Mouse (Mus musculus) mouse embryonic stem cell (cell line): ENCODE measurements around the gene Scml4.

Experiments
- in situ Hi-C, 2 experiments: fragments of 300-500 bp; cut with MboI; formaldehyde crosslinking; loops; 1 replicate in 1 of 2; 3 replicates in 1 of 2; pipeline ENCODE4 v1.14.3; 2019 to 2020; ENCODE audit warnings: low sequenced_read_pairs in 2 of 2, low pct_unique_long_range_greater_than_20kb in 1 of 2, mixed read lengths in 1 of 2; ENCODE audit not compliant: unreplicated experiment in 1 of 2

Gene Scml4

DNA sequence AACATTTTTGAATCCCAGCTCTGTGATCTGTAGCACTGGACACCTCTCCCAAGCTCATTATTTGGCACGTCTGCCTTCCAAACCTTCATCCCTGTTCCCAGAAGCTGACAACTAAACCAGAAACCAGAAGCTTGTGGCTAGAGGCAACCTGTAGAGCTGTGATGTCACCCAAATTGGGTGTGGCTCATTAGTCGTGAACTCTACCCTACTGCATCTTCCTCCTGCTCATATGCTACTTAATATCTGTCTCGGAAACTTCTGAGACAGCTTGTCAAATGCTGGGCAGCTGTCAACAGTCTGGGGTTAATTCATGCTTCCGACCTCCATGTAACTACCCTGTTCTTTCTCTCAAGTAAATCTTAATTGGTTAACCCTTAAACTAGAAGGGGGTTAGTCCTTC, 32.8 kb downstream of the Scml4 start:
- in situ Hi-C loops: no loop called here

DNA sequence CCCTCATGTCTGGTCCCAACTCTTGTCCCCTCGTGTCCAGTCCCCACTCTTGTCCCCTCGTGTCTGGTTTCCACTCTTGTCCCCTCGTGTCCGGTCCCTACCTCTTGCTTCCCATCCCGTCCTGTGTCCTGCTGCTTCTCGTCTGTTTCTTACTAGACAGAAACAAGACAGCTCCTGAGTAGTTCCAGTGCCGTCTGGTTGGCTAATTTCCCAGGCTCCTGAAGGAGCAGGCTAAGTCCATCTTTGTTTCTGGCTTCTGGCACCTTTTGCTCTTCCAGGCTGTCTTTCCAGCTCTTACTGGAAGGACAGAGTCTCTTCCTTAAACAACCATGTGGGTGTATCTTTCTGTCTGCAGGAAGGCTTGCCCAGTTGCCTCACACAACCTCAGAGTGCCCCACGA, 33.7 kb downstream of the Scml4 start:
- in situ Hi-C loops: no loop called here

DNA sequence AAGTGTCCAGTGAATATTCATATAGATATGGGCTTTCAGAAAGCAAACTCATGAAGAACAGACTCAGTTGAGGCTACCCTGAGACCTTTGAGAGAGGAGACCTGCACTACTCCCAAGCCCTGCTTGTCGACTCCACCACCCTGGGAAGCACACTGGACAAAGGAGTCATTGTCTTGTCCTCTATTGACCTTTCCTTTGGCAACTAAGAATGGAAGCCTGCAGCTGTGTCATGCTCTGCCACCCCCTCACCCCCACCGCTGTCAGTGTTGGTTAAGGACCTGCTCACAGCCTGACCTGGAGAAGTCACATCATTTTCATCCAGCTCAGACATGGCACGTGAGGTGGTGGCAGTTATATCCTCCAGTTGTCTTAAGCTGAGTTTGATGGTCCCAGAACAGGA, 34.1 kb downstream of the Scml4 start:
- in situ Hi-C loops: no loop called here

DNA sequence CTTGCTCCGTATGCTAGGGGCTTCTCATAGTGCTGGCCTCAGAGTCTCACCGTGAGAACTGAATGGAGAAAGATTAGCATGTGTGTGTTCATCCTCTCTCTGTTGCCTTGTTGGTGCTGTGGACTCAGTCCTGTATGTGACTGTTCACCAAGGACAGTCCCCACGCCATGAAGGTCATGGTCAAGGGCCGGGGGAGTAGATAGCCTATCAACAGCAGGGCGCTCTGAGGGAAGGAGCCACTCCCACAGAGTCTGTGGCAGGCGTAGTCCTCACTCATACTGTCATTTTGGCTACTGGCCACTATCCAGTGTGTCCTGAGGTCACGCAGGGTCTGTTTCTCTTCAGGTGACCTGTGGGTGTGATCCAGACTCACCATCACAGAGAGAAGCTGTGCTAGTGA, 34.5 kb downstream of the Scml4 start:
- in situ Hi-C loops: no loop called here

DNA sequence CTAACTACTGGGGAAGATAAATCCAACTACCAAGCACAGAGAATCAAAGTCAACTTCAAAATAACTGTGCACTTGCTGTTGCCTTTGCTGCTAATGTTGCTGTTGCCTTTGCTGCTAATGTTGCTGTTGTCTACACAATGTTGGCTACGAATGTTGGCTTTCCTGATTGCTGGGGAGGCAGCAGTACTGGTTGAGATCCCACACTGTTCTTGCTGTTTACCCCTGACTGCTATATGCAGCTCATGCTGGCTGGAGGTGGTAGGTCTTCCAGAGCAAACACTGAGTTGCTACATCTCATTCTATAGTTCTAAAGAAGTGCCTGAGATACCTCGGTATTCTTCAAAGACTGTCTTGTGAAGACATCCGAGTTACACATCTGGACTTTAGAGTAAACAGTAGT, 36.5 kb downstream of the Scml4 start:
- in situ Hi-C loops: no loop called here

DNA sequence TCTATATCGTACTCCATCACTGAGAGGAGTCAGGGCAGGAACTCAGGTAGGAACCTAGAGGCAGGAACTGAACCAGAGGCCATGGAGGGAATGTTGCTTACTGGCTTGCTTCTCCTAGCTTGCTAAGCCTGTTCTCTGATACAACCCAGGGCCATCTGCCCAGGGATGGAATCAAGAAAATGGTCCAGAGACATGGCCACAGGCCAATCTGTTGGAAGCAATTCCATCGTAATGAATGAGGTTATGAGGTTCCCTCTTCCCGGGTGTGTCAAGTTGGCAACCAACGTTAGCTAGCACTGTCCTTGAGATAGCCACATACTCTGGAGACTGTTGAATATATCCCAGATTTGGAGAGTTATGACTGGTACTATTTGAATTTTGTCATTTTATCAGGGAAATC, 37.0 kb downstream of the Scml4 start:
- in situ Hi-C loops: no loop called here

DNA sequence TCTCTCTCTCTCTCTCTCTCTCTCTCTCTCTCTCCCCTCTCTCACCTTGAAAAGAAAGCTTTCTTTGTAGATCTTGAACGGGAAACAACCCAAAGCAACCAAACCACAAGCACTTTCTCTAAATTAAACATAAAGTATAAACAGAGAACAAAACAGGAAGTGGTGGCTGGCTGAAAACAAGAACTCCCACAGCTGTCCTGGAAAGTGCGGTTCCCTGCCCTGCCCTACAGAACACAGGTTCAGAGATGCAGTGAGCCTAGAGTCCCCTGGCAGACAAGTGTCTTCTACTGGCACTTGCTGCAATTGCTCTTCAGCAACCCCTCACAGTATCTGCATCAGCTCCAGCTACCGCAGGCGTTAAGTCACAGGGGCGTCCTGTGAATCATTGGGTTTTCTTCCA, 37.5 kb downstream of the Scml4 start:
- in situ Hi-C loops: no loop called here

DNA sequence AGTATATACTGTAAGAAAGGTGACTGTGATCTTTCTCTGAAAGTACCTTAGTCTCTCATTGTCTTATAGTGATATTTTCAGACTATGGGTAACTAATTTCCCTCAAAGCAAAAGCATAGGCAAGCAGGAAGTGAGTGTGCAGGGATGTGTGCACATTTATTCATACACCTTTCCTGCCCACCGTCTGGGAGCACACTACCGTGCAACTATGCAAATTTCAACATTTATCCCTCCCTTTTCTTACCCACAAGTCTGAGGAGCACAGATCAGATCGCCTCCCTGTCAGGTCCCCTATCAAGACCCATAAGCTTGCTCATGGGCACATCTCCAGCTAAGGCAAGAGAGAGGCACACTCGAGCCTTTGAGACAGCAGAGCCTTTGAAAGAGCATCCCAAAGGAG, 41.2 kb downstream of the Scml4 start:
- in situ Hi-C loops: no loop called here

DNA sequence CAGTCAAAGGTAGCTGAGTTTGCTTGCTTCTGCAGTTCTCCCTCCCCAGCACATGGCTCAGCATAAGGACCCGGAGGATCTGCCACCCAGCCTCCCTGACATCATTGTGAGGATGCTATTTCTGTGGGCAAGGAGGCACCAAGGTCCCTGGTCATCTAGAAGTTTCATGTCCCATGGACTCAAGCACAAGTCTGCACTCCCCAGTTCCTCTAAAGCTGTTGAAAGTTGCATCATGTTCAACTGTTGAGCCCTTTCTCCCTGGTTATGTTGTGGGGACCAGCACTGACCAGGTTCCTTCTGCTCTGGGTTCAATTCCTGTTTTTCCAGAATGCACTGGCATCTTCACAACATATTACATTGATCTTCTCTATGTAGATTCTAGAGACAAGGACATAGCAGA, 42.9 kb downstream of the Scml4 start:
- in situ Hi-C loops: no loop called here

DNA sequence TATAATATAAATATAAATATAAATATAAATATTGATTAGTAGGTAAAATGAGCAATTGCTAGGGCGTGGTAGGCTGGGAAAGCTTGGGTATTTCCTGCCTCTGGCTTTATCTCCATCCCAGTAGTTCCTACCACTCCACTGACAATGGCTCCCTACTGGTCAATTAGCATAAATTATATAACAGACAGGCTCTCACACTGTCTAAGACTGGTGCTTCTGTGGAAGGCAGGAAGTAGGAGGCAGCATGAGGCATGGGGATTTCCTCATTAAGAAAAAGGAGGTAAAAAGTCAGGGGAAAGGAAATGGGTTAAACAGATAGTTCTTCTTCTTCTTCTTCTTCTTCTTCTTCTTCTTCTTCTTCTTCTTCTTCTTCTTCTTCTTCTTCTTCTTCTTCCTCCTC, 48.4 kb downstream of the Scml4 start:
- in situ Hi-C loops: no loop called here

DNA sequence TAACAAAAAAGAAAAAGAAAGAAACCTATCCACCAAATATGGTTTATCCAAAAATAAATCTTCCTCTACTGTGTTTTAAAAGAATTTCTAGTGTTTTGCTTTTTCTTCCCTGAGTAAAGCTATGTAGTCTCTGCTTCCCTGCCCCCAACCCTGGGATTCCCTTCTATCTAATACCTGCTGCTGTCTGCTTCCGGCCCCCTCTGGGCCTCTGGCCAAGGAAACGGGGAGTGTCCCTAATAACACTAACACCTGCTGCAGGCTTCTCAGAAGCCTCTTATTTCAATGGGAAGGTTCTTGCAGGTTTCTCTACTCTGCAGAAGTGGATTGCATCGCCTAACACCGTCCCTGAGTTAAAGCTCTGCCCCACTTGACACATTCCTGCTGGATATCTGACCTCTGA, 50.4 kb downstream of the Scml4 start:
- in situ Hi-C loops: no loop called here

DNA sequence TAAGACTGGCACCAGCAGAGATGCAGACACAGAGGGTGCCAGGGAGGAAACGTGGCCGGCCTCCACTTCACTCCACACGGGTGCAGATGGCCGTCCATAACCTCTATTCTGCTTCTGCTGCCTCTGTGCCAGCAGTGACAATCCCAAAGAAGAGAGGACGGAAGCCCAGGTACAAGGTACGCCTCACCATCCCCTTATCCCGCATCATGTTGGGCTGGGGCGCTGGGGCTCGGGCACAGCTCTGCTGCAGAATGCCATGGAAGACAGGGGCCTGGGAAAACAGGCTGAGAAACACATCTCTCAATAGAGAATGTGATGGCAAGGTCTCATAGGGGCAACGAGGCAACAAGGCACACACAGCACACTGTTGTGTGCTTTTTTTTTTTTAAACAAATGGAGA, 51.9 kb downstream of the Scml4 start:
- in situ Hi-C loops: no loop called here

DNA sequence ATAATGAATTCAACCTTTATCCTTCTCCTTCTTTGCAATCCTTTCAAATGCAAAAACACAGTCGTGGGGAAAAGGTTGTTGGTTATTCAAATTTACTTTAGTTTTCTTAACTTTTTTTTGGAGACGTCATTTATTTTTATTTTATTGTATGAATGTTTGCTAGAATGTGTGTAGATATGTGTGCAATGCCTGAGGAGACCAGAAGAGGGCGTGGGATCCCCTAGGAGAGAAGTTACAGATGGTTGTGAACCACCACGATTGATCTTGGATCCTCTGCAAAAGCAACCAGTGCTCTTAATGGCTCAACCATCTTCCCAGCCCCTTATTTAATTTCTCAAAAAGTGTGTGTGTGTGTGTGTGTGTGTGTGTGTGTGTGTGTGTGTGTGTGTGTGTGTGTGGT, 53.0 kb downstream of the Scml4 start:
- in situ Hi-C loops: no loop called here

DNA sequence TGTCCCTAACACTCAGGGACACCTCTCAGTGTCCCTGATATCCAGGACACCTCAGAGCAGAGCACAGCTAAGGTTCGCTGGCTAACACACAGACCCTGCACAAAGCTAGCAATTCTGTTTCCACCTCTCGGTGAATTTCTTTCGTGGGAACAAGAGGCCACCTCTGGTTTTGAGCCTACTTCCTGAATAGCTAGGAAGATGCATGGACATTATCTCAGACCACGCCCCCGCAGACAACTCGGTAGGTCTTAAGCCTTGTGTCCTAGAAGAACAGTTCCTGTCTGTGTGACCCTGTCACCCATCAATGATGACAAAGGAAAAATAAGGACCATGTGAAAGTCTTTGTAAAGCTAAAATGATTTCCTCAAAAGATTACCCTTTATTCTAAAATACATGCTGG, 54.0 kb downstream of the Scml4 start:
- in situ Hi-C loops: no loop called here

DNA sequence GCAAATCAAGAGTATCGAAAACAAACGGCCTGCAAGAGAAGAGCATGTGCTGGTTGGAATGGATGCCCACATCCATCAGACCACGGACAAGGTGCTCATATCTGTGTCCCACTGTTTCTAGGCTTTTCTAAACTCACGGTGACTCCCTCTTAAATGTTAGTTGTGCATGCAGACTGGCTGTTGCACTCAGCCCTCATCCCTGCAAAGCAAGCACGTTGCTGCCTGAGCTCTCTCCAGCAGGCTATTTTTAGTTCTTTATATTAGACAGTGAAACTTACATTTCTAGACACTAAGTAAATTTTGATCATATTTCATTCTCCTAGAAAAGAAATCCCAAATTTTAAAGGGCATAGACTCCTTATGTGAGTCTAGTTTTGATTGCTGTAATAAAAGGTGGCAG, 57.2 kb downstream of the Scml4 start:
- in situ Hi-C loops: no loop called here

DNA sequence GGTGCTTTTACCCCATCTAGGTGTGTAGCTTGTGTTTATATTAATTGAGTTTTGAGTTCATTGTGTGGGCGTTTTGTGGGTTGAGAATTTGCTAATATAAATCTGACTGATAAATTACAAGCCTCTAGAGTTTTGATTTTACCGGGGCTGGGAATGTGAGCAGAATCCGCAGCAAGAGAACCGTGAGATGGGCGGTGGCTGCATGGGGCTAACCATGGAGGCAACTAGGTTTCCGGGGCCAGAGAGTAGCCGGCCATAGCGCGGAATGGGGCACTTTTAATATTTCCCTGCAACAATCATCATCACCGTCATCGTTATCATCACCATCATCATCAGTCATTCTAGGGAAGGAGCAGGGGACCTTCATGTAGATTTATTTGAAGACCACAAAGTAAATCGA, 59.6 kb downstream of the Scml4 start:
- in situ Hi-C loops: no loop called here

DNA sequence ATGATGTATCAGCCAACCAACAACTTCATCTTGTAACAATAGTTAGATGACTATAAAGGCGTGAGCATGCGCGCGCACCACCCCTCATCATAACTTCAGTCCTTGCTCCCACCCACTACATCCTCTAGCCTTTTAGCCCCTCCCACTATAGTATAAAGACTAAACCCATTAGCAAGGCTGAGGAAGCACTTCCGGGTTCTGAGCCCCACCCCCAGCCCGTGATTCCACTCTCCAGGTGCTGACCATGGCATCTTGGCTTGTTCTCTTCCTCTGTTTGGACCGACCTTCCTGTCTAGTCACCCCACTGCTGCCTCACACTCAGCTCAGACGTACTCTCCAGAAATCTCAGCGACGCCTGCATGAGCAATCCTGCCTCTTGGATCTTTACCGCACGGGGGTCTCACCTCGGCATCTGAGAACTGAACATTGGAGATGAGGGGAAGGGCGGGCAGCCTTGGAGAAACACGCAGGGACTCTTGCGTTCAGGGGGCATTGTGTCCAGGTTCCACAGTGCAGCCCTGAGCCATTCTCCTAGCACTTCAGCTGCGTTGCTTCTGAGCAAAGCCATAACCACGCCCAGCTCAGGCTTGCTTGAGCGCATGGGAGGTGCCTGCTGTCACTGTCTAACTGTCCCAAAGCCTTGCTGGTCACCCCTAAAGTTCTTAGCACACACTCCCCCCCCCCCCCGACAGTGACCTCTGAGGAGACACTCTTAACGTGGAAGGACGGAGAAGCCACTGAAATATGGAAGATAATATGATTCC, 65.1 kb downstream of the Scml4 start:
- in situ Hi-C loops: no loop called here

DNA sequence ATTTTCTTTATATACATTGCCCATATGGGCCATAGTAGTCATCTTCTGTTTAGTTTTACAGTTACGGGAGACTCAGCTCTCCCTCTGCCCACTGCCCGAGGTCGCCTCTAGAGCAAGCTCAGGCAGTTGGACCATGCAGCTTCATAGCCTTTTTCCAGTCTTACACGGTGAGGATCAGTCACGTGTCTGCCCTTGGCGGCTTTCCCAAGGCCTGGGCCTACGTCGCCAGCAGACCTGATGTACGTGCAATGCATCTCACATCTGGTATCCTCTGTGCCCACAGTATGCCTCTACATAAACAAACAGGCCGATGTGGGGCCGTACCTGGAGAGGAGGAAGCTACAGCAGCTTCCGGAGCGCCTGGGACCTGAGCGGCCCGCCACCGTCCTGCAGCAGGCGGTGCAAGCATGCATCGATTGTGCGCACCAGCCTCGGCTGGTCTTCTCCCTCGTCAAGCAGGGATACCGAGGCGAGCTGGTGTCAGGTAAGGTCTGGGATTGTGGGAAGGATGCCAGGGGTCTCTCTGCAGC, 70.0 kb downstream of the Scml4 start:
- in situ Hi-C loops: no loop called here

DNA sequence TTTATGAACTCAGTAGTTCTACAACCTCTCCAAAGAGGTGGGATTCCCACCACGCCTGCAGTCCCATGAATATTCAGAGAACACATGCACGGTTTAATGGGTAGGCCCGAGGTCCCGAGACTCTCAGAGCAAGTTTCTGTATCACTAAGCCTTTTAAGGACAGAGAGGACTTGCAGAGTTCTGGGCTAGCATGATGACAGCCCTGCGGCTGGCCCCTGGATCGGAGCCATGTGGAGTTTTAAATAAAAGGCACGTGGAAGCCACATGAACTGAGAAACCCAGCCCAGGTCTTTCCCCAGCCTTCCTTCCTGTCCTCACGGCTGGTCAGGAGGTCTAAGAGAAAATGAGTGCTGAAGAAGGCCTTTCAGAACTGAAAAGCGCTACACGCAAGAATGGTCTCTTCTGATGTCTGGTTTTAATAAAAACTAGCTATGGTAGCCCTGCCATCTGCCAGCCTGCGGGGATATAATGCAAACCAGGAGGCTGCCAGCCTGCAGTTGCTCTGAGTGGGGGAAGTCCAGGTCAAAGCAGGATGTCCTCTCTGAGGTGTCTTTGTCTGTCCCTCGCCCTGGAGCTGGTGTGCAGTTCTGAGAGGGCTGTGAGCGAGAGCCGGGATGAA, 72.8 kb downstream of the Scml4 start:
- in situ Hi-C loops: no loop called here

DNA sequence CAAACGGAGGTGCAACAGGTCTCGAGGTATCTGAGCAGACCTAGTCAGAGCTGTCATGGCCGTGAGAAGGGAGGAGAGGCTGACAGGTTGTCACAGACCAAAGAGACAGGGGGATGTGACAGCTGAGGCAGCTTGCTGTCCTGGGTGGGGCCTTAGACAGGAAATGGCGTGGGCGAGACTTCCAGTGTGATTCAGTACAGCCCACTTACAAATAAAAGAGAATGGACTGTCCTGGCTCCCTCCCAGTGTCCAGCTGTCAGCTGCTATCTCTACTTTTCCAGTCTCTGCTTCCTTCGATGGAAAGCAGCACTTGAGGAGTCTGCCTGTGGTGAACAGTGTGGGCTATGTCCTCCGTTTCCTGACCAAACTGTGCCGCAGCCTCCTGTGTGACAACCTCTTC, 74.5 kb downstream of the Scml4 start:
- in situ Hi-C loops: no loop called here
